Mouse (Mus musculus): Measurements from ENCODE around the gene Sec23ip. TPM values are rescaled to one million over a fixed set of nuclear protein-coding genes. Genes with fewer than 3 reads are reported as not detected.

The Sec23ip gene
- polyA plus RNA-seq, 1 experiment from 2014 or later = 32.2 TPM

- Histone ChIP-seq H3K9me3 (ENCODE audit: control insufficient read depth, low read length) (no peaks in the 10 kb centered on the region), H3K4me3 (ENCODE audit: control insufficient read depth in 1 of 2, insufficient read depth in 1 of 2, low read depth in 1 of 2, low read length in 2 of 2) (no peak overlapping the region), H3K4me2 (ENCODE audit: low read length) (no peak overlapping the region), H3K27me3 (ENCODE audit: control insufficient read depth, insufficient read depth, low read length) (no peaks in the 10 kb centered on the region), H3K36me3 (ENCODE audit: control insufficient read depth, insufficient read depth, low read length) (peaks cover 15% of the 10 kb centered on the region), H3K27ac (replicated peaks in 1 of 2; ENCODE audit: control insufficient read depth in 1 of 2, insufficient read depth in 1 of 2, low read depth in 2 of 2, low read length in 2 of 2) (no peak overlapping the region), H3K4me1 (ENCODE audit: control insufficient read depth in 2 of 2, insufficient read depth in 2 of 2, low read length in 2 of 2) (peaks cover 7 to 28% of the 10 kb centered on the region in 2 experiments), H3K9ac (ENCODE audit: low read length) (no peak overlapping the region)
- WGBS = 65% methylated on average over 5 of the region's 5 CpGs
- ATAC-seq (ENCODE audit: insufficient number of reproducible peaks, insufficient read depth, low FRiP score, low read depth) = no peak
Measured at GRCm38 (mm10) chr7:128727701-128728100, 17.0 kb upstream of the Sec23ip start.

GRCm38 (mm10) chr7:128728738-128729137 lies 16.0 kb upstream of the Sec23ip start:
- no peak for ATAC-seq (ENCODE audit: insufficient number of reproducible peaks, insufficient read depth, low FRiP score, low read depth)
- Histone ChIP-seq H3K9ac (ENCODE audit: low read length) (no peak overlapping the region), H3K4me2 (ENCODE audit: low read length) (no peak overlapping the region), H3K4me3 (ENCODE audit: control insufficient read depth in 1 of 2, insufficient read depth in 1 of 2, low read depth in 1 of 2, low read length in 2 of 2) (no peak overlapping the region), H3K36me3 (ENCODE audit: control insufficient read depth, insufficient read depth, low read length) (peaks cover 6% of the 10 kb centered on the region), H3K9me3 (ENCODE audit: control insufficient read depth, low read length) (no peaks in the 10 kb centered on the region), H3K27me3 (ENCODE audit: control insufficient read depth, insufficient read depth, low read length) (no peaks in the 10 kb centered on the region), H3K27ac (replicated peaks in 1 of 2; ENCODE audit: control insufficient read depth in 1 of 2, insufficient read depth in 1 of 2, low read depth in 2 of 2, low read length in 2 of 2) (no peak overlapping the region), H3K4me1 (ENCODE audit: control insufficient read depth in 2 of 2, insufficient read depth in 2 of 2, low read length in 2 of 2) (peaks cover 7 to 29% of the 10 kb centered on the region in 2 experiments)
- 81% methylated on average over 10 of the region's 10 CpGs for WGBS

- H3K27me3 ChIP-seq (ENCODE audit: control insufficient read depth, insufficient read depth, low read length) = no peaks in the 10 kb centered on the region
- peaks cover 5% of the 10 kb centered on the region; the same call in 1 of the 2 replicates for H3K9me3 ChIP-seq (ENCODE audit: control insufficient read depth, low read length)
- ATAC-seq (ENCODE audit: insufficient number of reproducible peaks, insufficient read depth, low FRiP score, low read depth) = no peak
- peak overlapping the region in 1 of 2 experiments; percentile 31; a peak in 1 of 4 replicates for H3K27ac ChIP-seq (replicated peaks in 1 of 2; ENCODE audit: control insufficient read depth in 1 of 2, insufficient read depth in 1 of 2, low read depth in 2 of 2, low read length in 2 of 2)
- H3K4me2 ChIP-seq (ENCODE audit: low read length) = no peak overlapping the region
- H3K4me3 ChIP-seq (ENCODE audit: control insufficient read depth in 1 of 2, insufficient read depth in 1 of 2, low read depth in 1 of 2, low read length in 2 of 2) = no peak overlapping the region
- H3K36me3 ChIP-seq (ENCODE audit: control insufficient read depth, insufficient read depth, low read length) = no peaks in the 10 kb centered on the region
- no peak overlapping the region for H3K9ac ChIP-seq (ENCODE audit: low read length)
- WGBS = 36% methylated on average over 2 of the region's 2 CpGs
- H3K4me1 ChIP-seq (ENCODE audit: control insufficient read depth in 2 of 2, insufficient read depth in 2 of 2, low read length in 2 of 2) = peaks cover 5 to 21% of the 10 kb centered on the region in 2 experiments; a peak in 3 of 4 replicates
Measured at GRCm38 (mm10) chr7:128731585-128731984, 13.2 kb upstream of the Sec23ip start.

GRCm38 (mm10) chr7:128738041-128738440 lies 6.7 kb upstream of the Sec23ip start:
- Histone ChIP-seq H3K36me3 (ENCODE audit: control insufficient read depth, insufficient read depth, low read length) (no peaks in the 10 kb centered on the region), H3K4me3 (ENCODE audit: control insufficient read depth in 1 of 2, insufficient read depth in 1 of 2, low read depth in 1 of 2, low read length in 2 of 2) (peak overlapping the region in 1 of 2 experiments; percentile 77; a peak in 1 of 4 replicates), H3K4me1 (ENCODE audit: control insufficient read depth in 2 of 2, insufficient read depth in 2 of 2, low read length in 2 of 2) (peaks cover 7 to 28% of the 10 kb centered on the region in 2 experiments), H3K9ac (ENCODE audit: low read length) (peak overlapping the region; percentile 90; the same call in 1 of the 2 replicates), H3K27ac (replicated peaks in 1 of 2; ENCODE audit: control insufficient read depth in 1 of 2, insufficient read depth in 1 of 2, low read depth in 2 of 2, low read length in 2 of 2) (no peak overlapping the region), H3K27me3 (ENCODE audit: control insufficient read depth, insufficient read depth, low read length) (no peaks in the 10 kb centered on the region), H3K4me2 (ENCODE audit: low read length) (peak overlapping the region; percentile 95), H3K9me3 (ENCODE audit: control insufficient read depth, low read length) (peaks cover 5% of the 10 kb centered on the region; the same call in 1 of the 2 replicates)
- WGBS = 57% methylated on average over 5 of the region's 5 CpGs
- no peak for ATAC-seq (ENCODE audit: insufficient number of reproducible peaks, insufficient read depth, low FRiP score, low read depth)

GRCm38 (mm10) chr7:128739116-128739461 lies 5.7 kb upstream of the Sec23ip start:
- peak overlapping the region; percentile 90 for H3K9ac ChIP-seq (ENCODE audit: low read length)
- peak overlapping the region; percentile 77 to 83 for H3K4me3 ChIP-seq (ENCODE audit: control insufficient read depth in 1 of 2, insufficient read depth in 1 of 2, low read depth in 1 of 2, low read length in 2 of 2)
- H3K4me2 ChIP-seq (ENCODE audit: low read length) = peak overlapping the region; percentile 95
- ATAC-seq (ENCODE audit: insufficient number of reproducible peaks, insufficient read depth, low FRiP score, low read depth) = no peak
- no peak overlapping the region for H3K27ac ChIP-seq (replicated peaks in 1 of 2; ENCODE audit: control insufficient read depth in 1 of 2, insufficient read depth in 1 of 2, low read depth in 2 of 2, low read length in 2 of 2)
- no peaks in the 10 kb centered on the region for H3K36me3 ChIP-seq (ENCODE audit: control insufficient read depth, insufficient read depth, low read length)
- peaks cover 5% of the 10 kb centered on the region; the same call in 1 of the 2 replicates for H3K9me3 ChIP-seq (ENCODE audit: control insufficient read depth, low read length)
- H3K27me3 ChIP-seq (ENCODE audit: control insufficient read depth, insufficient read depth, low read length) = no peaks in the 10 kb centered on the region
- H3K4me1 ChIP-seq (ENCODE audit: control insufficient read depth in 2 of 2, insufficient read depth in 2 of 2, low read length in 2 of 2) = peaks cover 7 to 26% of the 10 kb centered on the region in 2 experiments
- 2% methylated on average over 15 of the region's 15 CpGs for WGBS

- Histone ChIP-seq H3K27ac (replicated peaks in 1 of 2; ENCODE audit: control insufficient read depth in 1 of 2, insufficient read depth in 1 of 2, low read depth in 2 of 2, low read length in 2 of 2) (peak overlapping the region; percentile 78 to 82), H3K27me3 (ENCODE audit: control insufficient read depth, insufficient read depth, low read length) (no peaks in the 10 kb centered on the region), H3K9ac (ENCODE audit: low read length) (peak overlapping the region; percentile 90), H3K36me3 (ENCODE audit: control insufficient read depth, insufficient read depth, low read length) (no peaks in the 10 kb centered on the region), H3K9me3 (ENCODE audit: control insufficient read depth, low read length) (peaks cover 1% of the 10 kb centered on the region; the same call in 1 of the 2 replicates), H3K4me1 (ENCODE audit: control insufficient read depth in 2 of 2, insufficient read depth in 2 of 2, low read length in 2 of 2) (peaks cover 7 to 27% of the 10 kb centered on the region in 2 experiments), H3K4me2 (ENCODE audit: low read length) (peak overlapping the region; percentile 95), H3K4me3 (ENCODE audit: control insufficient read depth in 1 of 2, insufficient read depth in 1 of 2, low read depth in 1 of 2, low read length in 2 of 2) (peak overlapping the region; percentile 77 to 83)
- under 1% methylated on average over 68 of the region's 80 CpGs for WGBS
- peak; percentile 20 for ATAC-seq (ENCODE audit: insufficient number of reproducible peaks, insufficient read depth, low FRiP score, low read depth)
Measured at GRCm38 (mm10) chr7:128739462-128740277, 5.1 kb upstream of the Sec23ip start.

- peak within 1 kb of the TSS; percentile 77 to 83 for H3K4me3 ChIP-seq (ENCODE audit: control insufficient read depth in 1 of 2, insufficient read depth in 1 of 2, low read depth in 1 of 2, low read length in 2 of 2)
- H3K27ac ChIP-seq (replicated peaks in 1 of 2; ENCODE audit: control insufficient read depth in 1 of 2, insufficient read depth in 1 of 2, low read depth in 2 of 2, low read length in 2 of 2) = peak within 1 kb of the TSS; percentile 78 to 82
- peak within 1 kb of the TSS; percentile 95 for H3K4me2 ChIP-seq (ENCODE audit: low read length)
- no peaks in the 10 kb centered on the region for H3K9me3 ChIP-seq (ENCODE audit: control insufficient read depth, low read length)
- H3K27me3 ChIP-seq (ENCODE audit: control insufficient read depth, insufficient read depth, low read length) = no peaks in the 10 kb centered on the region
- peak; percentile 83 for ATAC-seq (ENCODE audit: insufficient number of reproducible peaks, insufficient read depth, low FRiP score, low read depth)
- H3K36me3 ChIP-seq (ENCODE audit: control insufficient read depth, insufficient read depth, low read length) = no peaks in the 10 kb centered on the region
- peak within 1 kb of the TSS; percentile 90 for H3K9ac ChIP-seq (ENCODE audit: low read length)
- WGBS = 0% methylated on average over 35 of the region's 35 CpGs
- peaks cover 7 to 27% of the 10 kb centered on the region in 2 experiments for H3K4me1 ChIP-seq (ENCODE audit: control insufficient read depth in 2 of 2, insufficient read depth in 2 of 2, low read length in 2 of 2)
Measured at GRCm38 (mm10) chr7:128740334-128740733, 4.4 kb upstream of the Sec23ip start, which contains the start of gene Mcmbp. TSS of gene Mcmbp (minus strand) at chr7:128740495.

All from heart, embryonic 14.5 days (tissue).